Mouse (Mus musculus): ENCODE results near the gene Sdk1. TPM values are rescaled to one million over a fixed set of nuclear protein-coding genes. Genes with fewer than 3 reads are reported as not detected.

Gene Sdk1
- total and polyA plus RNA-seq, 2 experiments: 0.18 to 0.27 TPM

DNA sequence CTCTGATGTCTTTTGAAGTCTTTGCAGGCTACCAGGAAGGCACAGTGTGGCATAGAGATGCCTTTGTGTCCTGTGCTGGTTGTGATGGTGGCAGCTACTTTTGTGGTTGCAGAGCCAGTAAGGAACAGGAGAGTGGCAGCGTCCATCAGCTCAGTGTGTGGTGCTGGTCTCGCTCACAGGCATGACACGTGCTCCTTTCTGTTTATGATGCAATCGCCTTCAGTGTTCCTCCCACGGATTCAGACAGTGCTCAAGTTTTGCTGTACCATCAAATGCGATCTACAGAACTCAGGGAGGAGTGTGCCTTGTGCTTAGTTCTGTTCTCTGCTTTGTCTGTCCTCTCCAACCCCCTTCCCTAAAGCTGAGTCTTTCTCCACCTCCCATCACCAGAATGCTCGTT, 165.6 kb downstream of the Sdk1 start:
- 47% methylated on average over 7 of the region's 7 CpGs for whole genome bisulfite sequencing
- Histone ChIP-seq H3K79me2 (ENCODE audit: control insufficient read depth, insufficient read depth, low read length) (no peaks in the 10 kb centered on the region), H3K36me3 (ENCODE audit: control insufficient read depth, insufficient read depth, low read length) (no peaks in the 10 kb centered on the region), H3K4me1 (ENCODE audit: control insufficient read depth, insufficient read depth, low read length) (no peaks in the 10 kb centered on the region; the same call in 1 of the 2 replicates), H3K9ac (ENCODE audit: low read depth, low read length) (no peak overlapping the region), H3K4me3 (ENCODE audit: insufficient read depth, low read depth, low read length) (no peak overlapping the region), H3K27ac (replicated peaks; ENCODE audit: insufficient read depth, low read depth, low read length) (no peak overlapping the region), H3K27me3 (ENCODE audit: control insufficient read depth, insufficient read depth, low read length) (no peaks in the 10 kb centered on the region)
- TF ChIP-seq CTCF (IDR thresholded peaks at IDR 0.05; ENCODE audit: low read depth, low read length) (no peak), POLR2A (IDR thresholded peaks at IDR 0.05; ENCODE audit: extremely low read depth, insufficient read depth, low read length) (no peak)
- DNase-seq (ENCODE audit: extremely low read depth, low read depth, low spot score): peak; percentile 6

DNA sequence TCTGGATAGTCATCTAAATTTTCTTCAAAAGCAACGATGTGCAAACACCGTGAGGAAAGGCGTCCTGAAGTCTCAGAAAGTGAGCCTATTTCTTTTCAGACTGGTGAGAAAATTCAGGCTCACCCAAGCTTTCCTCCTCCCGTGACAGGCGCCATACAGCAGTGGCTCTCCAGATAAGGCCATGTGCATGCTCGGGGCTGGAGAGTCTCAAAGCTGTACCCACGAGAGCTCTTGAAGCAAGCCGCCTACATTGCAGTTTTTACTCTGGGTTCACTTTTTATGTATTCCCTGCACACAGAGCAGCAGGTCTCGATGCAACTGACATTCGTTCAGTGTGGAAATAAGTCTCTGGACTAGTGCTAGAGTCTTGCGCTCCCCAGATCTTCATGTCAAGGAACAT, 171.7 kb downstream of the Sdk1 start:
- WGBS: 86% methylated on average over 11 of the region's 11 CpGs
- H3K27me3 ChIP-seq (ENCODE audit: control insufficient read depth, insufficient read depth, low read length): no peaks in the 10 kb centered on the region
- no peaks in the 10 kb centered on the region for H3K36me3 ChIP-seq (ENCODE audit: control insufficient read depth, insufficient read depth, low read length)

GRCm38 (mm10) chr5:141415644-141416243, 174.5 kb downstream of the Sdk1 start:
- H3K36me3 ChIP-seq (ENCODE audit: control insufficient read depth, insufficient read depth, low read length): no peaks in the 10 kb centered on the region
- TF ChIP-seq CTCF (IDR thresholded peaks at IDR 0.05; ENCODE audit: low read depth, low read length) (no peak), POLR2A (IDR thresholded peaks at IDR 0.05; ENCODE audit: extremely low read depth, insufficient read depth, low read length) (no peak)
- 77% methylated on average over 10 of the region's 10 CpGs for WGBS
- H3K27ac ChIP-seq (replicated peaks; ENCODE audit: insufficient read depth, low read depth, low read length): no peak overlapping the region
- H3K79me2 ChIP-seq (ENCODE audit: control insufficient read depth, insufficient read depth, low read length): no peaks in the 10 kb centered on the region
- H3K4me1 ChIP-seq (ENCODE audit: control insufficient read depth, insufficient read depth, low read length): no peaks in the 10 kb centered on the region
- DNase-seq (ENCODE audit: extremely low read depth, low read depth, low spot score): no peak
- H3K27me3 ChIP-seq (ENCODE audit: control insufficient read depth, insufficient read depth, low read length): no peaks in the 10 kb centered on the region
- H3K4me3 ChIP-seq (ENCODE audit: insufficient read depth, low read depth, low read length): no peak overlapping the region
- no peak overlapping the region for H3K9ac ChIP-seq (ENCODE audit: low read depth, low read length)

More for the DNA sequence above, 171.7 kb downstream of the Sdk1 start:
- DNase-seq (ENCODE audit: extremely low read depth, low read depth, low spot score): no peak
- no peak overlapping the region for H3K4me3 ChIP-seq (ENCODE audit: insufficient read depth, low read depth, low read length)
- no peak for TF ChIP-seq POLR2A (IDR thresholded peaks at IDR 0.05; ENCODE audit: extremely low read depth, insufficient read depth, low read length)
- TF ChIP-seq CTCF (IDR thresholded peaks at IDR 0.05; ENCODE audit: low read depth, low read length): no peak
- H3K9ac ChIP-seq (ENCODE audit: low read depth, low read length): no peak overlapping the region
- no peaks in the 10 kb centered on the region for H3K79me2 ChIP-seq (ENCODE audit: control insufficient read depth, insufficient read depth, low read length)
- H3K27ac ChIP-seq (replicated peaks; ENCODE audit: insufficient read depth, low read depth, low read length): no peak overlapping the region
- H3K4me1 ChIP-seq (ENCODE audit: control insufficient read depth, insufficient read depth, low read length): no peaks in the 10 kb centered on the region; the same call in 1 of the 2 replicates

DNA sequence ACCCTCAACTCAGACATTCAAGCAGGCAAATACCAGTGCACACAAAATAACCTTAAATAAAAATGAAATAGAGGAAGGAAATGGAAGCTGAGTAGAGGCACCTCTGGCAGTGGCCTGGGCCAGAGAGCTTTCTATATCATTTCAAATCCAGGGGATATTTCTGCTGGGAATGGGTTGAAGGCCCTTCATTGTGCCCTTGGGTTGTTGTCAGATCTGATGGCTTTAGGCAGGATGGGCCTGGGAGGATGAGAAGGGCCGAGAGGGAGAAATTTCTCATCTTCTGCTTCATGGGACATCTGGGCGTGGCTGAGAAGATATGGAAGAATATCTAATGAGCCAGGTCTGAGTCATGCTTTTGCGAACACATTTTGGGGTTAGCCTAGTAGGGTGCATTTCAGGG, 186.8 kb downstream of the Sdk1 start:
- WGBS: 85% methylated on average over 3 of the region's 3 CpGs
- no peak overlapping the region for H3K4me3 ChIP-seq (ENCODE audit: insufficient read depth, low read depth, low read length)
- H3K9ac ChIP-seq (ENCODE audit: low read depth, low read length): no peak overlapping the region
- no peaks in the 10 kb centered on the region for H3K36me3 ChIP-seq (ENCODE audit: control insufficient read depth, insufficient read depth, low read length)
- H3K79me2 ChIP-seq (ENCODE audit: control insufficient read depth, insufficient read depth, low read length): no peaks in the 10 kb centered on the region
- H3K27ac ChIP-seq (replicated peaks; ENCODE audit: insufficient read depth, low read depth, low read length): no peak overlapping the region
- H3K4me1 ChIP-seq (ENCODE audit: control insufficient read depth, insufficient read depth, low read length): no peaks in the 10 kb centered on the region
- no peak for TF ChIP-seq CTCF (IDR thresholded peaks at IDR 0.05; ENCODE audit: low read depth, low read length)
- TF ChIP-seq POLR2A (IDR thresholded peaks at IDR 0.05; ENCODE audit: extremely low read depth, insufficient read depth, low read length): no peak
- no peak for DNase-seq (ENCODE audit: extremely low read depth, low read depth, low spot score)
- H3K27me3 ChIP-seq (ENCODE audit: control insufficient read depth, insufficient read depth, low read length): no peaks in the 10 kb centered on the region

GRCm38 (mm10) chr5:141433286-141433685, 192.0 kb downstream of the Sdk1 start:
- H3K79me2 ChIP-seq (ENCODE audit: control insufficient read depth, insufficient read depth, low read length): no peaks in the 10 kb centered on the region
- no peak overlapping the region for H3K4me3 ChIP-seq (ENCODE audit: insufficient read depth, low read depth, low read length)
- TF ChIP-seq POLR2A (IDR thresholded peaks at IDR 0.05; ENCODE audit: extremely low read depth, insufficient read depth, low read length) (no peak), CTCF (IDR thresholded peaks at IDR 0.05; ENCODE audit: low read depth, low read length) (no peak)
- no peaks in the 10 kb centered on the region for H3K36me3 ChIP-seq (ENCODE audit: control insufficient read depth, insufficient read depth, low read length)
- no peaks in the 10 kb centered on the region for H3K4me1 ChIP-seq (ENCODE audit: control insufficient read depth, insufficient read depth, low read length)
- no peak overlapping the region for H3K27ac ChIP-seq (replicated peaks; ENCODE audit: insufficient read depth, low read depth, low read length)
- H3K9ac ChIP-seq (ENCODE audit: low read depth, low read length): no peak overlapping the region
- 97% methylated on average over 2 of the region's 2 CpGs for WGBS
- DNase-seq (ENCODE audit: extremely low read depth, low read depth, low spot score): no peak
- no peaks in the 10 kb centered on the region for H3K27me3 ChIP-seq (ENCODE audit: control insufficient read depth, insufficient read depth, low read length)

- Histone ChIP-seq H3K9ac (ENCODE audit: low read depth, low read length) (no peak overlapping the region), H3K27me3 (ENCODE audit: control insufficient read depth, insufficient read depth, low read length) (no peaks in the 10 kb centered on the region), H3K27ac (replicated peaks; ENCODE audit: insufficient read depth, low read depth, low read length) (no peak overlapping the region), H3K4me3 (ENCODE audit: insufficient read depth, low read depth, low read length) (no peak overlapping the region), H3K4me1 (ENCODE audit: control insufficient read depth, insufficient read depth, low read length) (no peaks in the 10 kb centered on the region), H3K79me2 (ENCODE audit: control insufficient read depth, insufficient read depth, low read length) (no peaks in the 10 kb centered on the region), H3K36me3 (ENCODE audit: control insufficient read depth, insufficient read depth, low read length) (no peaks in the 10 kb centered on the region)
- TF ChIP-seq POLR2A (IDR thresholded peaks at IDR 0.05; ENCODE audit: extremely low read depth, insufficient read depth, low read length) (no peak), CTCF (IDR thresholded peaks at IDR 0.05; ENCODE audit: low read depth, low read length) (no peak)
- 73% methylated on average over 1 of the region's 1 CpGs for WGBS
- no peak for DNase-seq (ENCODE audit: extremely low read depth, low read depth, low spot score)
Observed at GRCm38 (mm10) chr5:141447247-141447646, 206.0 kb downstream of the Sdk1 start.
